Mouse (Mus musculus) erythroblast, embryonic 14.5 days (primary cell): ENCODE results near the gene Fgf13.

Experiments
- GATA1 ChIP-seq: IDR thresholded peaks from 2 replicates; pipeline ENCODE4 v1.6.1; 2012; ENCODE audit warnings: low read length, inconsistent platforms, mixed read lengths
- TAL1 ChIP-seq: IDR thresholded peaks from 3 replicates; pipeline ENCODE4 v1.6.1; 2012; ENCODE audit warnings: low read length, inconsistent platforms, mixed read lengths

GRCm38 (mm10) chrX:59241460-59241747 lies 326.5 kb downstream of the Fgf13 start:
- no peak for TF ChIP-seq GATA1
- TF ChIP-seq TAL1 = no peak
